Mouse (Mus musculus) ES-E14 (cell line): ENCODE results near the gene Agmat. TPM values are rescaled to one million over a fixed set of nuclear protein-coding genes. Genes with fewer than 3 reads are reported as not detected.

ENCODE experiments used
- DNase-seq: peaks from one replicate; pipeline ENCODE4 v3.0.0-alpha.2; 2013; ENCODE audit warnings: low read depth, low spot score
- H3K27ac ChIP-seq: 2 replicates; pipeline ENCODE4 v1.5.1; 2012; ENCODE audit warnings: low read depth, mild to moderate bottlenecking, low read length, moderate library complexity, mixed read lengths; ENCODE audit not compliant: poor library complexity, insufficient read depth, severe bottlenecking
- H3K36me3 ChIP-seq: 2 replicates; pipeline ENCODE4 v1.6.1; 2012; ENCODE audit warnings: mild to moderate bottlenecking, low read length, moderate library complexity, mixed read lengths; ENCODE audit not compliant: control insufficient read depth, poor library complexity, insufficient read depth, severe bottlenecking
- H3K4me1 ChIP-seq, 2 experiments: fragments of 150-350 bp in 1 of 2; sonication (generic) in 1 of 2; 2 replicates each; pipeline ENCODE4 v1.6.1; 2012; ENCODE audit warnings: low read length in 2 of 2, mild to moderate bottlenecking in 1 of 2, mixed read lengths in 1 of 2; ENCODE audit not compliant: control insufficient read depth in 2 of 2, insufficient read depth in 2 of 2, poor library complexity in 1 of 2
- H3K4me3 ChIP-seq, 2 experiments: fragments of 150-350 bp in 1 of 2; sonication (generic) in 1 of 2; 2 replicates each; pipeline ENCODE4 v1.5.1; 2012; ENCODE audit warnings: low read length in 2 of 2, low read depth in 1 of 2, mild to moderate bottlenecking in 1 of 2, mixed read lengths in 1 of 2; ENCODE audit not compliant: insufficient read depth in 1 of 2, poor library complexity in 1 of 2, severe bottlenecking in 1 of 2
- H3K9ac ChIP-seq: 2 replicates; pipeline ENCODE4 v1.6.1; 2012; ENCODE audit warnings: low read depth, mild to moderate bottlenecking, low read length, mixed read lengths; ENCODE audit not compliant: poor library complexity, insufficient read depth, severe bottlenecking
- H3K9me3 ChIP-seq: fragments of 150-350 bp; sonication (generic); 2 replicates; pipeline ENCODE4 v1.6.1; 2012; ENCODE audit warnings: low read depth, mild to moderate bottlenecking, low read length; ENCODE audit not compliant: control insufficient read depth, insufficient read depth
- CHD2 ChIP-seq: IDR thresholded peaks from 2 replicates; pipeline ENCODE4 v1.6.1; 2014; ENCODE audit warnings: mild to moderate bottlenecking, low read depth, low read length, inconsistent platforms
- HCFC1 ChIP-seq: IDR thresholded peaks from 2 replicates; pipeline ENCODE4 v1.6.1; 2012; ENCODE audit warnings: low read length, inconsistent platforms, borderline replicate concordance; ENCODE audit not compliant: insufficient read depth
- MAFK ChIP-seq: IDR thresholded peaks from 2 replicates; pipeline ENCODE4 v1.6.1; 2014; ENCODE audit warnings: mild to moderate bottlenecking, low read depth, low read length, inconsistent platforms; ENCODE audit not compliant: insufficient read depth
- ZC3H11A ChIP-seq: IDR thresholded peaks from 2 replicates; pipeline ENCODE4 v1.6.1; 2012; ENCODE audit warnings: low read depth, mild to moderate bottlenecking, inconsistent platforms, low read length, borderline replicate concordance
- ZNF384 ChIP-seq: IDR thresholded peaks from 2 replicates; pipeline ENCODE4 v1.6.1; 2012; ENCODE audit warnings: low read depth, low read length, inconsistent platforms
- in situ Hi-C, 2 experiments: fragments of 600-800 bp; cut with MboI; formaldehyde crosslinking; loops; one replicate each; pipeline ENCODE4 v1.15.1; 2025; ENCODE audit warnings: low sequenced_read_pairs in 2 of 2, inconsistent platforms in 1 of 2; ENCODE audit not compliant: unreplicated experiment in 2 of 2
- total RNA-seq: library from RNA; depleted of rRNA; stranded (reverse); fragments of 300-350 nt; gene quantifications from 2 replicates; pipeline ENCODE4 v1.2.3, GENCODE M21; 2012

Gene Agmat
- total RNA-seq, 1 experiment = 0.62 TPM

GRCm38 (mm10) chr4:141741856-141742255 lies 4.6 kb upstream of the Agmat start:
- in situ Hi-C loops = no loop called here
- Histone ChIP-seq H3K9me3 (no peaks in the 10 kb centered on the region), H3K4me3 (no peak overlapping the region), H3K4me1 (peaks cover 0 to 7% of the 10 kb centered on the region in 2 experiments; a peak in 1 of 4 replicates), H3K36me3 (no peaks in the 10 kb centered on the region), H3K27ac (no peak overlapping the region), H3K9ac (no peak overlapping the region)
- TF ChIP-seq MAFK (no peak), CHD2 (no peak), HCFC1 (no peak), ZC3H11A (no peak), ZNF384 (no peak)
- DNase-seq = no peak

- TF ChIP-seq ZC3H11A = no peak
- TF ChIP-seq ZNF384 = no peak
- TF ChIP-seq HCFC1 = no peak
- TF ChIP-seq MAFK = no peak
- TF ChIP-seq CHD2 = no peak
- in situ Hi-C loops = no loop called here
- no peak overlapping the region for H3K27ac ChIP-seq
- H3K36me3 ChIP-seq = no peaks in the 10 kb centered on the region
- no peak overlapping the region for H3K9ac ChIP-seq
- no peaks in the 10 kb centered on the region for H3K9me3 ChIP-seq
- no peak overlapping the region for H3K4me3 ChIP-seq
- DNase-seq = no peak
- H3K4me1 ChIP-seq = peaks cover 0 to 7% of the 10 kb centered on the region in 2 experiments; a peak in 1 of 4 replicates
Observed at GRCm38 (mm10) chr4:141742381-141742780, 4.1 kb upstream of the Agmat start.

- in situ Hi-C loops = no loop called here
- TF ChIP-seq ZC3H11A (no peak), HCFC1 (no peak), CHD2 (no peak), MAFK (no peak), ZNF384 (no peak)
- Histone ChIP-seq H3K27ac (no peak overlapping the region), H3K9ac (no peak overlapping the region), H3K4me1 (peaks cover 0 to 6% of the 10 kb centered on the region in 2 experiments; a peak in 1 of 4 replicates), H3K4me3 (no peak overlapping the region), H3K9me3 (no peaks in the 10 kb centered on the region), H3K36me3 (no peaks in the 10 kb centered on the region)
- DNase-seq = no peak
Observed at GRCm38 (mm10) chr4:141749557-141749956, 3.1 kb downstream of the Agmat start.

GRCm38 (mm10) chr4:141750826-141751225 lies 4.4 kb downstream of the Agmat start:
- Histone ChIP-seq H3K4me3 (no peak overlapping the region), H3K9me3 (no peaks in the 10 kb centered on the region), H3K27ac (no peak overlapping the region), H3K36me3 (no peaks in the 10 kb centered on the region), H3K4me1 (peaks cover 0 to 6% of the 10 kb centered on the region in 2 experiments; a peak in 1 of 4 replicates), H3K9ac (no peak overlapping the region)
- TF ChIP-seq ZC3H11A (no peak), CHD2 (no peak), ZNF384 (no peak)
- in situ Hi-C loops = no loop called here
- DNase-seq = no peak

- no peak overlapping the region for H3K4me3 ChIP-seq
- in situ Hi-C loops = no loop called here
- H3K9ac ChIP-seq = no peak overlapping the region
- no peak overlapping the region; the same call in 1 of the 2 replicates for H3K27ac ChIP-seq
- no peaks in the 10 kb centered on the region for H3K36me3 ChIP-seq
- TF ChIP-seq ZNF384 = no peak
- TF ChIP-seq MAFK = no peak
- no peak for TF ChIP-seq CHD2
- TF ChIP-seq HCFC1 = no peak
- TF ChIP-seq ZC3H11A = no peak
- no peak for DNase-seq
- H3K4me1 ChIP-seq = peaks cover 0 to 4% of the 10 kb centered on the region in 2 experiments; a peak in 1 of 4 replicates
- H3K9me3 ChIP-seq = no peaks in the 10 kb centered on the region
Observed at GRCm38 (mm10) chr4:141751419-141752075, 5.1 kb downstream of the Agmat start.
